9 mouse cellular contexts compared by ENCODE assay signal in genomic region chr3:152105341-152105740, GRCm38 (mm10).
DNase-seq lines count a peak whose midpoint lies in the region; ATAC-seq and TF ChIP-seq lines count a peak whose summit lies in the region.
"Had no signal": no experiment of that assay in that cellular context is flagged by ENCODE, and none has a peak within 500 bp of the region (broad histone marks: within the 10 kb centered on the region; RNA-seq: fewer than 3 reads in every experiment).

No protein-coding gene starts in this region.

- 2% methylated on average over 14 of the region's 14 CpGs for WGBS in heart, embryonic 12.5 days
- 5% methylated on average over 14 of the region's 14 CpGs for WGBS in kidney, embryonic 16.5 days
- 4% methylated on average over 14 of the region's 14 CpGs for WGBS in liver, embryonic 11.5 days

- peak; percentile 3 to 16 for DNase-seq in CD8-positive naive resting alpha-beta T cell, adult 2 months (ENCODE audit: low read depth in 2 of 2, low spot score in 2 of 2)
- peak; percentile 87 for DNase-seq in brain, embryonic 14.5 days (ENCODE audit: low read depth)
- peak; percentile 79 for DNase-seq in liver, embryonic 11.5 days (ENCODE audit: low spot score)
- peak; percentile 87 for DNase-seq in telencephalon, adult 2 months (ENCODE audit: low read depth, low spot score)

- no peaks in the 10 kb centered on the region for H3K9me3 ChIP-seq in heart, embryonic 12.5 days (replicated peaks)
- no peaks in the 10 kb centered on the region for H3K9me3 ChIP-seq in kidney, embryonic 16.5 days (ENCODE audit: low read length)
- no peaks in the 10 kb centered on the region for H3K9me3 ChIP-seq in liver, embryonic 11.5 days (ENCODE audit: control insufficient read depth, low read length)

- ATAC-seq in erythroid progenitor cell, adult 5-6 weeks (replicated peaks; ENCODE audit: low FRiP score, poor library complexity, severe bottlenecking): peak; percentile 85
- ATAC-seq in heart, embryonic 12.5 days (ENCODE audit: insufficient number of reproducible peaks, low FRiP score): peak; percentile 49; the same call in 1 of the 2 replicates
- peak; percentile 69 for ATAC-seq in kidney, embryonic 16.5 days (ENCODE audit: low FRiP score, low TSS enrichment)
- peak; percentile 70 for ATAC-seq in liver, embryonic 11.5 days (replicated peaks; ENCODE audit: low FRiP score)

- no peak overlapping the region for H3K27ac ChIP-seq in heart, embryonic 12.5 days (ENCODE audit: poor library complexity, severe bottlenecking)
- no peak overlapping the region for H3K27ac ChIP-seq in kidney, embryonic 16.5 days (ENCODE audit: low read length)
- H3K27ac ChIP-seq in liver, embryonic 11.5 days (ENCODE audit: low read depth, low read length): no peak overlapping the region

- TF ChIP-seq POLR2A in brain, embryonic 14.5 days (IDR thresholded peaks at IDR 0.05; ENCODE audit: borderline replicate concordance, extremely low read depth, insufficient read depth, insufficient read length, poor library complexity, severe bottlenecking): no peak
- TF ChIP-seq POLR2A in myocyte (IDR thresholded peaks at IDR 0.05; ENCODE audit: insufficient read length, low read depth): no peak

- no peak overlapping the region for H3ac ChIP-seq in myocyte (ENCODE audit: control insufficient read depth, insufficient read length)

- peaks cover 36% of the 10 kb centered on the region for H3K4me1 ChIP-seq in heart, embryonic 12.5 days (replicated peaks)
- H3K4me1 ChIP-seq in kidney, embryonic 16.5 days (ENCODE audit: insufficient read depth, low read length): peaks cover 21% of the 10 kb centered on the region
- H3K4me1 ChIP-seq in liver, embryonic 11.5 days (replicated peaks; ENCODE audit: control insufficient read depth, insufficient read depth, low read length): peaks cover 11% of the 10 kb centered on the region

- peak overlapping the region; percentile 26 for H3K4me3 ChIP-seq in heart, embryonic 12.5 days
- H3K4me3 ChIP-seq in kidney, embryonic 16.5 days (ENCODE audit: low read length): 0 out of 2 replicates have a peak overlapping the region, but pooled peaks have one; percentile 17
- H3K4me3 ChIP-seq in liver, embryonic 11.5 days (ENCODE audit: low read depth, low read length): no peak overlapping the region; the same call in 1 of the 2 replicates
- no peak overlapping the region for H3K4me3 ChIP-seq in myocyte
- H3K4me3 ChIP-seq: erythroblast, embryonic 14.5 days had no signal

- no peaks in the 10 kb centered on the region for H3K36me3 ChIP-seq in heart, embryonic 12.5 days
- no peaks in the 10 kb centered on the region for H3K36me3 ChIP-seq in kidney, embryonic 16.5 days (ENCODE audit: insufficient read depth, low read length)
- H3K36me3 ChIP-seq in liver, embryonic 11.5 days (ENCODE audit: control insufficient read depth, insufficient read depth, low read length): no peaks in the 10 kb centered on the region
- H3K36me3 ChIP-seq in myocyte (ENCODE audit: control insufficient read depth, insufficient read depth): no peaks in the 10 kb centered on the region

- TF ChIP-seq CTCF in brain, embryonic 14.5 days (IDR thresholded peaks at IDR 0.05; ENCODE audit: borderline replicate concordance, extremely low read depth, insufficient read depth, insufficient read length): peak; percentile 86

- no peaks in the 10 kb centered on the region for H3K79me2 ChIP-seq in myocyte (ENCODE audit: control insufficient read depth, insufficient read depth)

- H3K27me3 ChIP-seq in heart, embryonic 12.5 days (replicated peaks): no peaks in the 10 kb centered on the region; the same call in 1 of the 2 replicates
- 0 out of 2 replicates have a peak, but pooled peaks cover 4% of the 10 kb centered on the region for H3K27me3 ChIP-seq in kidney, embryonic 16.5 days (ENCODE audit: insufficient read depth, low read length)
- peaks cover 27% of the 10 kb centered on the region for H3K27me3 ChIP-seq in liver, embryonic 11.5 days (replicated peaks; ENCODE audit: control insufficient read depth, insufficient read depth, low read length)
- no peaks in the 10 kb centered on the region for H3K27me3 ChIP-seq in myocyte (ENCODE audit: control insufficient read depth, insufficient read depth, insufficient read length)

- H3K9ac ChIP-seq in heart, embryonic 12.5 days: peak overlapping the region; percentile 42; the same call in 1 of the 2 replicates
- no peak overlapping the region for H3K9ac ChIP-seq in kidney, embryonic 16.5 days (replicated peaks; ENCODE audit: low read length)
- H3K9ac ChIP-seq in liver, embryonic 11.5 days (ENCODE audit: low read depth, low read length): no peak overlapping the region

- H3K4me2 ChIP-seq in heart, embryonic 12.5 days: peak overlapping the region; percentile 60
- peak overlapping the region; percentile 37 for H3K4me2 ChIP-seq in kidney, embryonic 16.5 days (replicated peaks; ENCODE audit: low read depth, low read length)
- H3K4me2 ChIP-seq in liver, embryonic 11.5 days: peak overlapping the region; percentile 56
- peak overlapping the region; percentile 62 for H3K4me2 ChIP-seq in myocyte (ENCODE audit: low read depth)

TF ChIP-seq in myocyte, 11 proteins besides CTCF, POLR2A, EP300 and RAD21:
- no peak for TF ChIP-seq TCF3 (IDR thresholded peaks at IDR 0.05; ENCODE audit: insufficient read length, low read depth)
- TF ChIP-seq MYOG (IDR thresholded peaks at IDR 0.05; ENCODE audit: control insufficient read depth in 1 of 3, insufficient read depth in 1 of 3, insufficient read length in 2 of 3, low read depth in 2 of 3): peak in 1 of 3 experiments; percentile 20

Comparison
In these comparisons a context has a peak if more than half of its experiments do, and no peak if none do; other contexts are left out.
1. DNase-seq: peak in every context shown above with its lines; median percentile 87 in brain, embryonic 14.5 days; 87 in telencephalon, adult 2 months; 79 in liver, embryonic 11.5 days; 10 in CD8-positive naive resting alpha-beta T cell, adult 2 months.
2. H3K4me3 ChIP-seq: peak in heart, embryonic 12.5 days (single experiment) and kidney, embryonic 16.5 days (single experiment); none in liver, embryonic 11.5 days (single experiment) and myocyte (single experiment).
3. Peak in every context shown above with its lines, with median percentiles within 50 percentile points of each other: ATAC-seq and H3K4me2 ChIP-seq.